Mouse (Mus musculus) CH12.LX (cell line): ENCODE measurements around the gene Slc29a3. TPM values are rescaled to one million over a fixed set of nuclear protein-coding genes. Genes with fewer than 3 reads are reported as not detected.

Source experiments
- DNase-seq: peaks from one replicate; pipeline ENCODE4 v3.0.0-alpha.2; 2013; ENCODE audit errors: extremely low read depth
- H3K27ac ChIP-seq: 2 replicates; pipeline ENCODE4 v1.5.1; 2012; ENCODE audit warnings: low read depth, mild to moderate bottlenecking, control low read depth, moderate library complexity; ENCODE audit not compliant: insufficient read depth
- H3K27me3 ChIP-seq: replicated peaks from 2 replicates; pipeline ENCODE3; 2012; ENCODE audit warnings: inconsistent platforms
- H3K36me3 ChIP-seq, 2 experiments: replicated peaks in 1 of 2; 2 replicates each; pipeline versions ENCODE3 to v1.6.1; 2012; ENCODE audit warnings: inconsistent platforms in 1 of 2, low read length in 1 of 2, mild to moderate bottlenecking in 1 of 2, mixed read lengths in 1 of 2, moderate library complexity in 1 of 2; ENCODE audit not compliant: control insufficient read depth in 1 of 2, insufficient read depth in 1 of 2
- H3K4me1 ChIP-seq, 2 experiments: 2 replicates each; pipeline ENCODE4 v1.6.1; 2012; ENCODE audit warnings: inconsistent platforms in 1 of 2, moderate library complexity in 1 of 2; ENCODE audit not compliant: insufficient read depth in 2 of 2, control insufficient read depth in 1 of 2
- H3K4me2 ChIP-seq: 2 replicates; pipeline ENCODE4 v1.6.1; 2012; ENCODE audit warnings: low read depth, mild to moderate bottlenecking, control low read depth; ENCODE audit not compliant: poor library complexity, insufficient read depth, severe bottlenecking
- H3K4me3 ChIP-seq, 3 experiments: fragments of 150-350 bp in 1 of 3; sonication (generic) in 1 of 3; replicated peaks in 1 of 3; 2 replicates each; pipeline versions ENCODE3 to v1.5.1; 2011 to 2012; ENCODE audit warnings: low read depth in 2 of 3, low read length in 2 of 3, mild to moderate bottlenecking in 2 of 3, moderate library complexity in 2 of 3, control low read depth in 1 of 3, improper control_type of control experiment in 1 of 3, inconsistent platforms in 1 of 3, mixed read lengths in 1 of 3; ENCODE audit not compliant: poor library complexity in 1 of 3
- H3K79me2 ChIP-seq: replicated peaks from 2 replicates; pipeline ENCODE4 v1.6.1; 2012; ENCODE audit warnings: mild to moderate bottlenecking, moderate library complexity; ENCODE audit not compliant: control insufficient read depth, poor library complexity, insufficient read depth, severe bottlenecking; ENCODE audit errors: extremely low read depth
- H3K9ac ChIP-seq: 2 replicates; pipeline ENCODE4 v1.6.1; 2012; ENCODE audit warnings: low read depth, mild to moderate bottlenecking, control low read depth, moderate library complexity; ENCODE audit not compliant: insufficient read depth
- H3K9me3 ChIP-seq: replicated peaks from 2 replicates; pipeline ENCODE3; 2012; ENCODE audit warnings: low read length, inconsistent platforms, mixed read lengths
- BHLHE40 ChIP-seq: IDR thresholded peaks from 2 replicates; pipeline ENCODE4 v1.6.1; 2011; ENCODE audit warnings: mild to moderate bottlenecking, low read depth, low read length, improper control_type of control experiment
- E2F4 ChIP-seq: IDR thresholded peaks from 2 replicates; pipeline ENCODE4 v1.6.1; 2011; ENCODE audit warnings: low read depth, low read length, improper control_type of control experiment; ENCODE audit not compliant: insufficient replicate concordance
- ELF1 ChIP-seq: IDR thresholded peaks from 2 replicates; pipeline ENCODE4 v1.6.1; 2014; ENCODE audit warnings: low read depth, mild to moderate bottlenecking, inconsistent platforms, low read length, improper control_type of control experiment
- ETS1 ChIP-seq: conservative IDR thresholded peaks from 2 replicates; pipeline ENCODE4 v1.6.1; 2012; ENCODE audit warnings: low read depth, mild to moderate bottlenecking, inconsistent platforms, low read length, improper control_type of control experiment, moderate library complexity
- GABPA ChIP-seq: IDR thresholded peaks from 2 replicates; pipeline ENCODE4 v1.6.1; 2012; ENCODE audit warnings: low read depth, low read length, improper control_type of control experiment, inconsistent platforms; ENCODE audit not compliant: insufficient replicate concordance
- IRF4 ChIP-seq: IDR thresholded peaks from 2 replicates; pipeline ENCODE4 v1.6.1; 2014; ENCODE audit warnings: low read depth, mild to moderate bottlenecking, inconsistent platforms, low read length, improper control_type of control experiment
- JUN ChIP-seq: IDR thresholded peaks from 2 replicates; pipeline ENCODE4 v1.6.1; 2011; ENCODE audit warnings: low read depth, mild to moderate bottlenecking, low read length, improper control_type of control experiment, moderate library complexity; ENCODE audit not compliant: insufficient read depth
- JUND ChIP-seq: conservative IDR thresholded peaks from 2 replicates; pipeline ENCODE4 v1.6.1; 2011; ENCODE audit warnings: low read depth, low read length, improper control_type of control experiment
- KAT2A ChIP-seq: IDR thresholded peaks from 2 replicates; pipeline ENCODE4 v1.6.1; 2012; ENCODE audit warnings: low read length, improper control_type of control experiment, inconsistent platforms; ENCODE audit not compliant: insufficient replicate concordance
- NELFE ChIP-seq: IDR thresholded peaks from 2 replicates; pipeline ENCODE4 v1.6.1; 2011; ENCODE audit warnings: low read depth, low read length, improper control_type of control experiment
- PAX5 ChIP-seq: IDR thresholded peaks from 2 replicates; pipeline ENCODE4 v1.6.1; 2012; ENCODE audit warnings: low read length, inconsistent platforms, mixed read lengths
- POLR2A ChIP-seq: IDR thresholded peaks from 2 replicates; pipeline ENCODE4 v1.6.1; 2011; ENCODE audit warnings: low read depth, mild to moderate bottlenecking, improper control_type of control experiment, low read length
- POLR2AphosphoS2 ChIP-seq: IDR thresholded peaks from 2 replicates; pipeline ENCODE4 v1.6.1; 2011; ENCODE audit warnings: low read depth, low read length, improper control_type of control experiment
- RAD21 ChIP-seq: IDR thresholded peaks from 2 replicates; pipeline ENCODE4 v1.6.1; 2011; ENCODE audit warnings: low read depth, mild to moderate bottlenecking, low read length, improper control_type of control experiment, moderate library complexity
- SMC3 ChIP-seq: IDR thresholded peaks from 2 replicates; pipeline ENCODE4 v1.6.1; 2011; ENCODE audit warnings: low read depth, low read length, improper control_type of control experiment
- TBP ChIP-seq: conservative IDR thresholded peaks from 2 replicates; pipeline ENCODE4 v1.6.1; 2011; ENCODE audit warnings: low read depth, low read length, improper control_type of control experiment
- TCF12 ChIP-seq: IDR thresholded peaks from 2 replicates; pipeline ENCODE4 v1.6.1; 2014; ENCODE audit warnings: low read depth, mild to moderate bottlenecking, inconsistent platforms, low read length, improper control_type of control experiment
- USF1 ChIP-seq: IDR thresholded peaks from 2 replicates; pipeline ENCODE4 v1.6.1; 2014; ENCODE audit warnings: low read depth, mild to moderate bottlenecking, inconsistent platforms, low read length, improper control_type of control experiment
- ZKSCAN1 ChIP-seq: IDR thresholded peaks from 2 replicates; pipeline ENCODE4 v1.6.1; 2012; ENCODE audit warnings: low read depth, inconsistent platforms, low read length, improper control_type of control experiment, borderline replicate concordance
- ZMIZ1 ChIP-seq: IDR thresholded peaks from 2 replicates; pipeline ENCODE4 v1.6.1; 2012; ENCODE audit warnings: low read depth, mild to moderate bottlenecking, inconsistent platforms, low read length, improper control_type of control experiment
- dilution Hi-C: fragments of 300-500 bp; cut with MboI; formaldehyde crosslinking; loops from 2 replicates; pipeline ENCODE4 v1.14.3; 2020; ENCODE audit warnings: low sequenced_read_pairs; ENCODE audit not compliant: extremely low pct_unique_long_range_greater_than_20kb, extremely low pct_ligation_motif_present
- in situ Hi-C: fragments of 300-500 bp; cut with MboI; formaldehyde crosslinking; loops from 3 replicates; pipeline ENCODE4 v1.14.3; 2019; ENCODE audit warnings: low sequenced_read_pairs, low pct_ligation_motif_present, low pct_unique_long_range_greater_than_20kb, mixed read lengths
- polyA plus RNA-seq: library from polyadenylated mRNA; unstranded; fragments of >175 nt; gene quantifications from 2 replicates; pipeline ENCODE4 v1.2.1, GENCODE M21; 2012; ENCODE audit warnings: low read depth; ENCODE audit not compliant: insufficient read length
- total RNA-seq, 2 experiments: library from RNA; depleted of rRNA; stranded (reverse); fragments of 300-350 nt in 1 of 2; fragments of >200 nt in 1 of 2; gene quantifications; 2 replicates each; pipeline ENCODE4 v1.2.3; 2012 to 2014

The Slc29a3 gene
- total and polyA plus RNA-seq, 3 experiments, result 4.1 to 19.1 (median 5.9) TPM

- in situ Hi-C loops, result no loop called here
- dilution Hi-C loops, result no loop called here
- H3K36me3 ChIP-seq, result no peaks in the 10 kb centered on the region
- TF ChIP-seq GABPA (no peak), JUND (no peak), TBP (no peak), SMC3 (no peak), IRF4 (no peak), ZMIZ1 (no peak), ZKSCAN1 (no peak), ELF1 (no peak), POLR2AphosphoS2 (no peak), TCF12 (no peak), RAD21 (no peak), PAX5 (no peak), NELFE (no peak), ETS1 (no peak), POLR2A (no peak), USF1 (no peak), BHLHE40 (no peak)
- H3K27me3 ChIP-seq, result peaks cover 91% of the 10 kb centered on the region
- H3K4me1 ChIP-seq, result 0 out of 4 replicates have a peak, but pooled peaks cover 0 to 4% of the 10 kb centered on the region in 2 experiments
- no peak overlapping the region for H3K9ac ChIP-seq
- H3K4me2 ChIP-seq, result no peak overlapping the region
- no peak for DNase-seq
- H3K27ac ChIP-seq, result no peak overlapping the region
- no peaks in the 10 kb centered on the region for H3K9me3 ChIP-seq
- no peak overlapping the region for H3K4me3 ChIP-seq
- no peaks in the 10 kb centered on the region for H3K79me2 ChIP-seq
Observed at GRCm38 (mm10) chr10:60794374-60794773, 41.8 kb upstream of the Slc29a3 start.

GRCm38 (mm10) chr10:60792841-60793240, 40.2 kb upstream of the Slc29a3 start:
- H3K79me2 ChIP-seq, result no peaks in the 10 kb centered on the region
- TF ChIP-seq NELFE (no peak), E2F4 (no peak), RAD21 (no peak), KAT2A (no peak), USF1 (no peak), PAX5 (no peak), JUN (no peak), JUND (no peak)
- 0 out of 4 replicates have a peak, but pooled peaks cover 0 to 4% of the 10 kb centered on the region in 2 experiments for H3K4me1 ChIP-seq
- no peak overlapping the region for H3K4me2 ChIP-seq
- no peaks in the 10 kb centered on the region for H3K9me3 ChIP-seq
- H3K9ac ChIP-seq, result no peak overlapping the region
- H3K4me3 ChIP-seq, result no peak overlapping the region
- in situ Hi-C loops, result no loop called here
- H3K27me3 ChIP-seq, result peaks cover 90% of the 10 kb centered on the region
- dilution Hi-C loops, result no loop called here
- no peak overlapping the region for H3K27ac ChIP-seq
- no peaks in the 10 kb centered on the region for H3K36me3 ChIP-seq
- no peak for DNase-seq
